Mouse (Mus musculus): ENCODE results near the gene Fbrsl1. TPM values are rescaled to one million over a fixed set of nuclear protein-coding genes. Genes with fewer than 3 reads are reported as not detected.

The Fbrsl1 gene
- total RNA-seq, 2 experiments from 2014 or later = 68.6 to 73.8 TPM

GRCm38 (mm10) chr5:110417756-110418522 is 30.4 kb downstream of the Fbrsl1 start:
- no peak for DNase-seq (ENCODE audit: low spot score in 2 of 2)
- intact Hi-C loops (cut with DNase I) = no loop called here

- DNase-seq (ENCODE audit: low spot score in 2 of 2) = peak in 1 of 2 experiments; percentile 78
- intact Hi-C loops (cut with DNase I) = no loop called here
Measured at GRCm38 (mm10) chr5:110416825-110417401, 31.4 kb downstream of the Fbrsl1 start.

- no peak for DNase-seq (ENCODE audit: low spot score in 2 of 2)
- intact Hi-C loops (cut with DNase I) = no loop called here
Measured at GRCm38 (mm10) chr5:110415806-110416700, 32.2 kb downstream of the Fbrsl1 start.

- intact Hi-C loops (cut with DNase I) = no loop called here
- no peak for DNase-seq (ENCODE audit: low spot score in 2 of 2)
Measured at GRCm38 (mm10) chr5:110415022-110415421, 33.3 kb downstream of the Fbrsl1 start.

GRCm38 (mm10) chr5:110413018-110413417 is 35.3 kb downstream of the Fbrsl1 start:
- DNase-seq (ENCODE audit: low spot score in 2 of 2) = no peak
- intact Hi-C loops (cut with DNase I) = no loop called here

- DNase-seq (ENCODE audit: low spot score in 2 of 2) = no peak
- intact Hi-C loops (cut with DNase I) = no loop called here
Measured at GRCm38 (mm10) chr5:110410386-110410785, 37.9 kb downstream of the Fbrsl1 start.

GRCm38 (mm10) chr5:110408967-110409366 is 39.3 kb downstream of the Fbrsl1 start:
- intact Hi-C loops (cut with DNase I) = no loop called here
- no peak for DNase-seq (ENCODE audit: low spot score in 2 of 2)

- intact Hi-C loops (cut with DNase I) = no loop called here
- no peak for DNase-seq (ENCODE audit: low spot score in 2 of 2)
Measured at GRCm38 (mm10) chr5:110406065-110406714, 42.1 kb downstream of the Fbrsl1 start.

GRCm38 (mm10) chr5:110403931-110404330 is 44.4 kb downstream of the Fbrsl1 start:
- intact Hi-C loops (cut with DNase I) = no loop called here
- DNase-seq (ENCODE audit: low spot score in 2 of 2) = no peak

GRCm38 (mm10) chr5:110402557-110402956 is 45.7 kb downstream of the Fbrsl1 start:
- intact Hi-C loops (cut with DNase I) = no loop called here
- DNase-seq (ENCODE audit: low spot score in 2 of 2) = no peak

- DNase-seq (ENCODE audit: low spot score in 2 of 2) = no peak
- intact Hi-C loops (cut with DNase I) = no loop called here
Measured at GRCm38 (mm10) chr5:110401101-110401500, 47.2 kb downstream of the Fbrsl1 start.

- DNase-seq (ENCODE audit: low spot score in 2 of 2) = no peak
- intact Hi-C loops (cut with DNase I) = no loop called here
Measured at GRCm38 (mm10) chr5:110395006-110395661, 53.2 kb downstream of the Fbrsl1 start.

GRCm38 (mm10) chr5:110392727-110393126 is 55.6 kb downstream of the Fbrsl1 start:
- intact Hi-C loops (cut with DNase I) = no loop called here
- DNase-seq (ENCODE audit: low spot score in 2 of 2) = no peak

- intact Hi-C loops (cut with DNase I) = no loop called here
Measured at GRCm38 (mm10) chr5:110390631-110391030, 57.7 kb downstream of the Fbrsl1 start.

GRCm38 (mm10) chr5:110387332-110387731 is 61.0 kb downstream of the Fbrsl1 start:
- intact Hi-C loops (cut with DNase I) = no loop called here
- no peak for DNase-seq (ENCODE audit: low spot score in 2 of 2)

More at GRCm38 (mm10) chr5:110390631-110391030, 57.7 kb downstream of the Fbrsl1 start:
- DNase-seq (ENCODE audit: low spot score in 2 of 2) = no peak

- intact Hi-C loops (cut with DNase I) = no loop called here
- DNase-seq (ENCODE audit: low spot score in 2 of 2) = peak; percentile 61 to 64
Measured at GRCm38 (mm10) chr5:110386371-110387330, 61.7 kb downstream of the Fbrsl1 start.

- intact Hi-C loops (cut with DNase I) = no loop called here
Measured at GRCm38 (mm10) chr5:110385263-110385662, 63.0 kb downstream of the Fbrsl1 start.

GRCm38 (mm10) chr5:110384491-110384890 is 63.8 kb downstream of the Fbrsl1 start:
- DNase-seq (ENCODE audit: low spot score in 2 of 2) = no peak
- intact Hi-C loops (cut with DNase I) = no loop called here

More at GRCm38 (mm10) chr5:110385263-110385662, 63.0 kb downstream of the Fbrsl1 start:
- no peak for DNase-seq (ENCODE audit: low spot score in 2 of 2)

Data from left cerebral cortex, postnatal 25 days (tissue).